Mouse (Mus musculus) frontal cortex, postnatal 10 days (tissue): ENCODE results near the gene Dffa.
"Not testable (repeated sequence)": the region's sequence is repeated elsewhere in the genome, so short reads cannot be mapped to it uniquely, and the experiment has no call there.

ENCODE experiments used
- DNase-seq, 2 experiments: peaks; one replicate each; pipeline ENCODE4 v3.0.0; 2022; ENCODE audit warnings: low spot score in 2 of 2, mixed read lengths in 1 of 2

The Dffa gene

DNA sequence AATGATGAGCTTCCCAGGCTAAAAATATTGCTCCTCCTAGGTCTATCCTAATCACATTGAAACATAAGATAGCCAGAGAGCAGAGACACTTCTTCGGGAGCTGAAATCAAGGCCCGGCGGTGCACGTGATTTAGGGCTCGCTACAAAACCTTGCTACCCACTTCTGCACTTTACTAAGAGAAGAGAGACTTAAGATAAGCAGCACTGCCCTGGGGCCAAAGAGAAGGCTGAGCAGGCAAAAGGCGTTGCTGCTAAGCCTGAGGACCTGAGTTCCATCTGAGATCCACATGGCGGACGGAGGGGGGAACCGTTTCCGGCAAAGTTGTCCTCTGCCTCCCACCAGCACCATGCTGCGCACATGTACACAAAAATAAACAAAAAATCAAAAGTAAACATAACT is 5.4 kb upstream of the Dffa start:
- DNase-seq, result no peak

DNA sequence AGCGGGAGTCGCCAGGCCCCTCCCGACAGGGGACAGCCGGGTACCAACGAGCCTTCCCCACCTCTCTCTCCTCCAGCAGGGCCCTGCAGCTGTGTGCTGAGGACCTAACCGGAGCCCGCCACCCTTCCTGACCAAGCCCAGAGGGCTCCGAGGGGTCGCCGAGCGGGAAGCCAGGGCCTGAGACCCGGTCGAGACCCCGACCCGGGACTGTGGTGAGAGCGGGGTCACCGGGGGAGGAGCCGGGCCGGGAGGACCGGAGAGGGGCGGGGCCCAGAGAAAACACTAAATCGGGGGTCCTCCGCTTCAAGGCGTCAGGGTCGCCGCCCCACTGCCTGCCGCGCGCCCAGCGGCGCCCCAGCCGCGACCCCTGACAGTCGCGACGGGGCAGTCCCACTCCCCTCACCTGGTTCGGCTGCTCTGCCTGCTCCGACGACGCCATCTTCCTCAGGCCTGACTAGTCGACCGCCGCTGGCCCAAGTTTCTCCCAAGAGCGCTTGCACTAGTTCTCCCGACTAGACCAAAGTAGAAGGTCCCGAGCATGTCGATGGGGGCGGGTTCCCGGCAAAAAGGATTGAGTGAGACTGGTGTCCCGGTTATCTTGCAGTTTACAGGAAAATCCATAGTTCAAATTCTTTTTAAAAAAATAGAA is 4.5 kb upstream of the Dffa start, which contains the start of gene Pex14:
Gene Pex14 (minus strand): TSS at position 508 of the 649 bp plus-strand sequence.
- DNase-seq, result peak; percentile 85 to 89

DNA sequence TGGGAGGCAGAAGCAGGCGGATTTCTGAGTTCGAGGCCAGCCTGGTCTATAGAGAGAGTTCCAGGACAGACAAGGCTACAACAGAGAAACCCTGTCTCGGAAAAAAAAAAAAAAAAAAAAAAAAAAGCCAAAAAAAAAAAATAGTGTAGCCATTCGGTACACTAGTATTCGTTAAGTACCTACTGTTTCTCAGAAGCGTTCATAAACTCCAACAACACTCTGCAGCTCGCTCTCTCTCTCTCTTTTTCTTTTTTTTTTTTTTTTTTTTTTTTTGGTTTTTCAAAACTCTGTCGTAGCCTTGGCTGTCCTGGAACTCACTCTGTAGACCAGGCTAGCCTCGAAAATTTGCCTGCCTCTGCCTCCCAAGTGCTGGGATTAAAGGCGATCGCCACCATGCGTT is 3.5 kb upstream of the Dffa start:
- DNase-seq, result not testable (repeated sequence)

DNA sequence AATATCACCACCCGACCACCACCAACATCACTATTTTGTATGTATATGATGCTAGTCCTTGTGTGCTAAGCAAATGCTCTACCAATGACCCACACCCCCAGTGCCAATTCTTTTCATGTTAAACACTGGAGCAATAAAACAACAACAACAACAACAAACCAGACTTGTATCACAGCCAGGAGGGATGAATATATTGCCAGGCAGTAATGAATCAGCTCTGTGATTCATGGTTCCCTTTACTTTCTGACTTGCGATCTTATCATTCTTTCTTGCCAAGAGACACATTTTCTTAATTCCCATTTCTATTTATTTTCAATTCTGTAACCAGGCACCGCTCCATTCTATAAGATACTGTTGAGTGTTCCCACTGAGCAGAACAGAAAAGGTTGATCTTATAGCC is 2.5 kb upstream of the Dffa start:
- DNase-seq, result no peak

DNA sequence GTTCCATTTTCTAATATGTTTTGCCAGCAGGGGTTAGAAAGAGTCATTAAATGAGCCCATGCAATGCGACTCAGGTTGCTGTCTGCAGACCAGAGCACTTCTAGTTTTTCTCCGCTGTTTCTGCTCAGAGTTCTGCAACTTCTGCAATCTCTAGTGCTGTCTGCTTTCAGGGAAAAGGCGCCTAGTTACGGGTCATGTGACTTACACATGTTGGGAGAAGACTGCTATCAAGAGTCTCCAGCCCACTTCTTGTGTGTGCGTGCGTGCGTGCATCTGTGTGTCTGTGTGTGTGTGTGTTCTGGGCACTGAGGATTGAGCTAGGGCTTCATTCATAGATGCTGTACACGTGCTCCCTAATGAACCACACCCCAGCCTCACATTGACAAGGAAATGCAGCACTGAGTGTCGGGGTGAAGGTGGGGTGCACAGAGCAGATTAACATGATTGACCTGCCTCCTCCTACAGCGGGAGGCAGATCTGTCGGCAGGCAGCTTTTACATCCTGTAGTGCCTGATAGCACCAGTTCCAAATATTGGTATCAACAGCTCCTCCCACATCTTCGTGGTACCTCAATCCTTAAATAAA is 16.1 kb downstream of the Dffa start:
- not testable (repeated sequence) for DNase-seq

DNA sequence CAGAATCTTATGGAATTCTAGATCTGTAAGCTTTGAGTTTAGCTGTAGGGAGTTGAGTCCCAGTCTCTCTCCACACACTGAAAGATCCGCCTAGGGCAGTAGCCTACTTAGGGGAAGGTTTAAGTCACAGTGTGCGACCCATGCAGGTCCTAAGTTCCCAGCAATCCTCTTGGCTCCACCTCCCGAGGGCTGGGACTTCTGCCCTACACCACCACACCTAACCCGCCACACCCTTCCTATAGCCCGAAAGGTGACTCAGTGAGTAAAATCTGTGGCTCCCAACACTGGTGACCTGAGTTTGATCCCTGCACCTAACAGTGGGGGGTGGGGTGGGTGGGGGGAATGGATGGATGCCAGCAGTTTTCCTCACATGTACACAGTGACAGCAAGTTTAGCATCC is 19.5 kb downstream of the Dffa start:
- no peak for DNase-seq

DNA sequence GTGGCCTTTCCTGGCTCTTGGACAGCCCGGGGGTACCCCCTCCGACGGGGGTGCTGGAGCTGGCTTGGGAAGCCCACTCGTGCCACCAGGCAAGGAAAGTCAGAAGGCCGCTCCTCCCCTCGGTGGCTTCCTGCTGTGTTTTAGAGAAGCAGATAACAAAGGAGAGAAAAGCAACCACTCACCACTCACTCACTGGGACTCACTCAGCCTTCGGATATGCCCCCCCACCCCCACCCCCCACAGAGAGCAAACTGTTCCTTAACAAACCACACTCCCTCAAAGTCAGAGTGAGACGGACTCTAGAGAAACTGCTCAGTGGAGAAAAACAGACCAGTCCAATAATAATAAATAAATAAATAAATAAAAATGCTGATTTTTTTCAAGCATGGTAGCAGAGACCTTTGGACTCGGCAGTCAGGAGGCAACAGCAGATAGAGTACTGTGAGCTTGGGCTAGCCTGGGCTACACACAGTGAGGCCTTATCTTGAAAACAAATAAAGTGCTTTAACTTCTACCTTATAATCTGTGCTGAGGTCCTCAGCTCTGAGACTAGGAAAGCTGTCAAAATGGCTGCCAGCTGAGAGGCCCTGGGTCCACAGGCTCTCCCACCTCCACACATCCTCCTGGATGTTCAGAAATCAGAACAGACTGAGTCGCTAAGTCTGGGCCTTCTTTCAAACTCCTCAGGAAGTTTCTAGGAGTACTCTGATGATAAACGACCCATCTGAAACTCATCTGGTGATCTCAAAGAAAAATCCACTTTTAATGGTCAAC is 21.6 kb downstream of the Dffa start:
- DNase-seq, result no peak

DNA sequence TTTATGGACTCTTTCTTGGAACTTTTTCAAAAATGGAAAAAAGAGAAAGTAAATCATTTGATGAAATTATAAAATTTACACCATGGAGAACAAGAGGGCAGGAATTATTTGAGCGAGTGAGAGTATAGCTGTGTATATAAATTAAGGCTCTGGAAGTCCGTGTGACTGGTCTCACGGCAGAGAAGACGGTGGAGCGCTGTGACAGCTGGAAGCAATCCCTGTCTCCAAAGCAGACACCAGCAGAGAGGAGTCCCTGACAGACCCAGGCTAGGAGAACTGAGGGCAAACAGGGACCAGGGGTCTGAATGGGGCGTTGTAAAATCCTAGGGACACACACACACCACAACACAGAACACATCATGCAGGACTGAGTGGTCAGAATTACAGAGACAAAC is 22.2 kb downstream of the Dffa start:
- DNase-seq, result no peak

DNA sequence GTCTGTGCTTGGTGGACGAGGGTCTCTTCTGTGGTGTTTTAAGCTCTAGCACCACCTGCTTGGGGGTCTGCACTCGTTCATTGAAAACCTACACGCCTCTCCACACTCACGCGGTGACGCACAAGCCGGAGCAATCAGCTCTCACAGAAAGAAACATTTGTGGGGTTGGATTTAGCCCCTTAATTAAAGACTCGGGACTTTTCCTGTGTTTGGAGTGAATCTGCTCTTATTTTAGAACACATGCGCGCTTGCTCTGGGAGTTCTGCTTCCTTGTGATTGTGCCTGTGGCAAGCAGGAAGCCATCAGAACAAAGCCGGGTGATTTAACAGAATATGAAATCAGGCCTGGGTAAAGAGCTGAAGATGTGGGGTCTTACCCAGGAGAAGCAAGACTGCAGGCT is 22.7 kb downstream of the Dffa start, which contains the start of gene Cort:
Gene Cort (minus strand): TSS at position 101 of the 400 bp plus-strand sequence.
- DNase-seq, result no peak

DNA sequence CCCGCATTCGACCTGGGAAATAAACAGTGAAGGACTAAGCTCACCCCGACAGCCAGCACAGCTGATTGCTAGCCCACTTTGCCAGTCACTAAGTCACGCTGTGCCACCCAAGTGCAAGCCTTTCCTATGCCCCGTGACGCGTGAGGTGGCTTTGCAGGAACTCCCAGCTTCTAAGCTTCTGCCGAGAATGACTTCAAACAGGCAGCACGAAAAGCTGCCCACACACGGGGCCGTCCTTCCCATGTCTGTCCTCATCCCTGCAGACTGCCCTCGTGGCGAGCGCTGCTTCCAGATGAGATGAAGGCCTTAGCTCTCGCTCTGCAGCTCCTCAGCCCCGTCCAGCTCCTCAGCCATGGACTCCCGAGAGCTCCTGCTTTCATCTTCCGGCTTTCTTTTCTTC is 24.5 kb downstream of the Dffa start:
- DNase-seq, result no peak

DNA sequence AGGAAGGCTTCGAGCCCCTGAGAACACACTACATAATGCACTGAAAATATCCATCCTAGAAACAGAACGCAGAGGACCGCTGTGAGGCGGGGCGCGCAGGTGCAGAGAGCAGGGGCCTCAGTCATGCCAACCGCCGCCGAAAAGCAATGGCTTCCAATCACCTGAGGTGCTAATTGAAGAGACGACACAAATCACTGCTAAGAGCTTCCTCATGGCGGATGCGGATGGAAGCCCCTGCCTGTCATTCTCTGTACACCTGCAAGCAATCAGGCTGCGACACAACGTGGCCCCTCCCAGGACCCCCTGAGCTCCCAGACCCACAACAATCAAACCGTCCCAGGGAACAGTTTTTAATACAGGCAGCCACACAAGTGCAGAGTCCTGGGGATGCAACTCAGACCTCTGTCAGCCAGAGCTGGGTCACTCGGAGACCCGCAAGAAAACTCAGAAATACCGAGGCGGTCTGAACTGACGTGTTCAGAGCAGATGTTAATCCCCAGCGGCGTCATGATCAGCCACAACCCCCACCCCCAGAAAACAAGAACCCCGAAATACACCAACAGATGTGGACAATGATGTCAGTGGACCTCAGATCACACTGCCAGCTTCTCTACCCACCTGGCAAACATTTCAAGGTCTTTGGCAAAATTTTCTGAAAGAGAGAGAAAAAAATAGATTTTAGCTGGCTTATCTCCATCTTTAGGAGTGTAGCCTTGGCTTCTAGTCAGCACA is 27.2 kb downstream of the Dffa start:
- no peak for DNase-seq

DNA sequence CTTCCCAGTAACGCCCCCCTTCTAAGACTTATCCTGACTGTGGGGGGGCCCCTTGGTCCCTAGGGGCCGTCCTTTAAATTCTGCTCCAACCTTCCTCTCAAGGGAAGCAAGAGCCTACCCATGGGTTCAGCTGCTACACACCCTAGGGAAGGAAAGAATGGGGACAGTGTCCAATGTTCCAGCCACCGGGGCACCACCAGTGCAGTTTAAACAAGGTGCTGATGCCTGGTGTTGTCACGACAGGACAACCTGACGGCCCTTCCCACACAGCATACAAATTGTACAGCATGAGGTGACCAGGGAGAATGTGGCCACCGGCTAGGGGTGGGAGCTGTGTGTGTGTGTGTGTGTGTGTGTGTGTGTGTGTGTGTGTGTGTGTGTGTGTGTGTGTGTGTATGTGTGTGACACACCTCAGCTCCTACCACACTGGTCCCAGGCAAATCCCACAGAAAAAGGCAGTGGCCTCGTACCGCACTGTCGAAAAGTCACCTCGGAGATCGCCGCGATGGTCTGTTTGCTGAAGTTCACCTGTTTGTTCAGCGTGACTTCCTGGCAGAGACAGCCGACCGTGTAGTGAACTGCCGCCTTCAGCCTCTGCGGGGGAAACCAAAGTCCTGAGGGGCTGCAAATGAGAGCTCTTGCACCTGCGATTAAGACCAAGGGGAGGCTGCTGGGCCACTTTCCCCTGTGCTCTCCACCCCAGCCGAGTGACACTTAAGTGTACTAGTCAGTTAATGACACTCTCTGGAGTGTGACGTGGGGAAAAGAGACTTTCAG is 28.0 kb downstream of the Dffa start:
- DNase-seq, result no peak

DNA sequence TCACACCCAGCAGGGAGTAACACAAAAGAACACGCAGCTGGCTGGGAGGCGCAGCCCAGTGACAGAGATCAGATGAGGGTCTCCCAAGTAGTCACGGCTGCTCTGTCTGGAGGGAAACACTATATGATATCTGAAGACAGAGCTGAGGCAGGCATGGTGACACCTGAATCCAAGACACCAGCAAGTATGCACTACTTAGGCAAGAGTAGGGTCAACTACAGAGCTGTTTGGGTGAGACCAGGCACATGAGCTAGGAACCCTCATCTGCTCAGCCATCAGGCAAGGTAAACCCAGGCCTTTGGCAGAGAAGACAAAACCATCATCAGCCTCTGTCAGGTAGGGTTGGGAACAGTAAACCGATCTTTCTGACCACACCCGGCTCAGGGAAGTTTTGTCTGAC is 29.4 kb downstream of the Dffa start:
- DNase-seq, result no peak

DNA sequence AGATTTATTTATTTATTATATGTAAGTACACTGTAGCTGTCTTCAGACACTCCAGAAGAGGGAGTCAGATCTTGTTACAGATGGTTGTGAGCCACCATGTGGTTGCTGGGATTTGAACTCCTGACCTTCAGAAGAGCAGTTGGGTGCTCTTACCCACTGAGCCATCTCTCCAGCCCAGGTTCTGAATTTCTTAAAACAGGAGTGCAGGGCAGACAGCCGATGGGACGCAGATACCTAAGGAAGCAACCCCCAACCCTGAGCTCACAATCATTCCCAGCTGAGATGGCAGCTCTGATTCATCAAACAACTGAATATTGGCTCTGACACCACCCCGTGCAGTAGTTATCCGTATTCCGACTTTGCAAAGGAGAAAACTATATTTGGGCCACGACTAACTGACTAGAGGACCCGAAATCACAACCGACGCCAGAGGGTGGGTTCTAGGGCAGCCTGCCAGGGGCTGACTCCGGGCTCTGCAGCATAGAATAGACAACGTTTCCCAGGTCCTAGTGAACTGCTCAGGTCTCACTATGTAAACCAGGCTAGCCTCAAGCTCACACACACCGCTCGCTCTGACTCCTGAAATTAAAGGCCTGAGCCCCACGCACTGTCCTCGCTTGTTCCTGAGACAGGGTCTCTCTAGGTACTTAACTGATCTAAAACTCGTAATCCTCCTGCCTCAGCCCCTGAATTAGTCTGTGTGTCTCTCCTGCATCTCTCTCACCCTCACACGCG is 32.3 kb downstream of the Dffa start:
- no peak for DNase-seq

DNA sequence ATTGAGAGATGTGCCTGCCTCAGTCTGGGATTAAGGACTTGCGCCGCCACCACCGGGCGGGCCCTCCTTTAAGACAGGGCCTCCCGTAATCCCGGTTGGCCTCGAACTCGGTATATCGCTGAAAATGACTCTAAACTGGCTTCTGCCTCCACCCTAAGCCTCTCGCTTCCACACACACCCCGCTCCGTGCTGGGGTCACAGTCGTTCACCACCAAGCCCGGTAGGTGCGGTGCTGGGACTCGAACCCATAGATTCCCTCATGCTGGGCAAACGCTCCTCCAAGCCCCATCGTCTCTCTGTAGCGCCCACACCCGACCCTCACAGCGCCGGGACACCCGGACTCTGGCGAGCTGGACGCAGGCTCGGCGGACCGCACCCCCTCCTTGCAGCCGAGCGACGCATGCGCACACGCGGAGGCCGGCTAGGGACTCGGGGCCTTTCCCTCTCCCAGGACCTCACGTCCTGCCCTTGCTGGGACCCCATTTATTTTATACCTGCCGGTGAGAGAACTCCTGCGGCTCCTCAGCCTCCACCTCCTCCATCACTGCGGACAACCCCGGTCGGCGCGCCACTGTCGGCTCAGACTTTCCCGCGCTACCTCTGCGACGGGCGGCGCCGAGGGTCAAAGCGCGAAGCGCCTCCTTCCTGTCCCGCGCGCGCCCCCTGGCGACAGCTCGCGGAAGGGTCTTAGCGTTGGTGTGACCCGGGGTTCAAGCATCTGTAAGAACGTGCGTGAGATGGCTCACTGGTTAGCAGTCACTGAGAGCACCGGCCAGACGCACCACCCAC is 33.2 kb downstream of the Dffa start, which contains the start of gene Cenps:
Gene Cenps (minus strand): TSS at position 648 of the 789 bp plus-strand sequence.
- DNase-seq, result peak; percentile 81 to 88

DNA sequence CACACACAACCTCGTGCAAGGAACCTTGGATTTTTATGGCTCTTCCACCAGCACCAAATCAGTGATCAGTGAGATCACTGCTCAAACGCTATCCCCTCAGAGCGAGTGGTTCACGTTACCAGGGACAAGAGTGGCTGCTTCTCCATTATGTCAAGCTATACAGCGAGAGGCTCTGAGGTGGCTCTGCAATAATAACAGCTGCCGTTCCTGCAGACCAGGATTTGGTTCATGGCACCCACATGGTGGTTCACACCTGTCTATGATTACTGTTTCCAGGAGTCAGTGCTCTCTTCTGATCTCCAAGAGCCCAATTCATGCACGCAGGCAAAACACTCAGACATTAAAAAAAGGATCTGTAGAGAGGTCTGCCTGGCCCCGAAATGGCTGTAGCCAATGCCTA is 34.6 kb downstream of the Dffa start:
- no peak for DNase-seq

DNA sequence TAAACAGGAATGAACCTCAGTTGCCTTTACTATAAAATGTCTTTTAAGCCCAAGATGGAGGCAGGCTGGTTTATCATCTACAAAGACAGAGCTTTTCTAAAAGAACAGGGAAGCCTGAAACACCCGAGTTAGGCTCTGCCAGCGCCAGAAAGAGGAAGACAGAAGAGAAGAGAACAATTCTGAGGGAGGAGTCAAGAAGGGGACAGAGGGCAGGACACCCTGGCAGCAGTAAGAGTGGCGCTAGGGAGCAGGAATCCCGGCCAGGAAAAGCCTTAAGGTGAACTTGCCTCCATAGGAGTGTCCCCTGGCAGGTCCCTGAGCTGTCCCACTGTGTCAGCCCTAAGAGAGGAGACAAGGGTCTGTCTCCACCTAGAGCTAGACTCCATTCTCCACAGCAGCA is 39.6 kb downstream of the Dffa start:
- no peak for DNase-seq

DNA sequence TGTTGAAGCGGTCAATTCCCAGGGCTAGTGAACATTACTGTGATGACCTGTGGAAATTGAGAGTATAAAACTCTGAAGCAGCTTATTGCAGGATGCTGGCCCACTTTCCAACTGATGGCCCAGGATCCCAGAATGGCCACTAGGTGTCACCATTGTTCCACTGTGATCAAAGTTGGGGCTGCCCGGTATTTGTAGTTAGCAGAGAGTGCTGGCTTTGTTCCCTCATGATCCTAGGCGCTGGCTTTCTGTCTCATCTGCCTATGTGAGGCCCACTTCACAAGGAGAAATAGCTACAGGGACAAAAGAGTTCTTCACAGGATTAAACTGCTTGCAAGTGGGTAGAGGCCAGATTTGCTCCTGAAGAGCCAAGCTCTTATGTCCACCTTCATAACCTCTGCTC is 40.5 kb downstream of the Dffa start:
- peak in 1 of 2 experiments; percentile 79 for DNase-seq

DNA sequence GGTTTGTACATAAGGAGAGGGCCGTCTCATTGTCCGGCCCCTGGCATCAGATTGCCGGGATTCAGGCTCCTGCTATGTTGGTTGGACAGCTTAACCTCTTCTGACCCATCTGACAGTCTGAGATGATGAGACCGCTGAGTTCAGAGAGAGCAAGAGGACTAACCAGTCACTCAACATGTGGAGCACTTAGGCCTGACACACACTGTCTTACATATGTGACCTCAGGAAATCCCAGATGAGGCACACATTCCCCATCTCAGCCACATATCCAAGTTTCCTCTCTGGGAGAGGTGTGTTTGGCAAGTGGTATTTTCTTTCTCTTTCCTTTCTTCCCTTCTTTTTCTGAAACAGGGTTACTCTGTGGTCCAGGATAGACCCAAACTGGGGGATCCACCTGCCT is 41.2 kb downstream of the Dffa start:
- no peak for DNase-seq

DNA sequence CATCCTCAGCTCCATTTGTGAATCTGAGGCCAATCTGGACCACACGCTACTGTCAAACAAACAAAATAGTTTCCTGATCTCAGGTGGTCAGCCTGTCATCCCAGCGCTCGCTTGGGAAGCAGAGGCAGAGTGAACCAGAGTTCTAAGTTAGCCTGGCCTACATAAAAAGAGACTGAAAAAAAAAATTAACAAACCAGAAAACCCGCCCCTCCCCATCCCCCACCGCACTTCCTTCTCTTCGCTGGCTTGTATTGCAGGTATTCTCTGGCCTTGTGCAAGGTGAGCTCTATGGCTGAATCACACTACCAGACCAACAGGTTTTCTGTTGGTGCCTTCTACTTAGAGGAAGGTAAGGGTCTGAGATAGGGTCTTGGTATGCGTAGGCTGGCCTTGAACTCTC is 43.6 kb downstream of the Dffa start:
- no peak for DNase-seq
